Mouse (Mus musculus): ENCODE measurements at regions not wholly inside any gene's neighbourhood (a gene's known extent, or its start where the extent isn't known, plus 50 kb on each side); places are given as distances from the start of the nearest gene placed in this dataset.

DNA sequence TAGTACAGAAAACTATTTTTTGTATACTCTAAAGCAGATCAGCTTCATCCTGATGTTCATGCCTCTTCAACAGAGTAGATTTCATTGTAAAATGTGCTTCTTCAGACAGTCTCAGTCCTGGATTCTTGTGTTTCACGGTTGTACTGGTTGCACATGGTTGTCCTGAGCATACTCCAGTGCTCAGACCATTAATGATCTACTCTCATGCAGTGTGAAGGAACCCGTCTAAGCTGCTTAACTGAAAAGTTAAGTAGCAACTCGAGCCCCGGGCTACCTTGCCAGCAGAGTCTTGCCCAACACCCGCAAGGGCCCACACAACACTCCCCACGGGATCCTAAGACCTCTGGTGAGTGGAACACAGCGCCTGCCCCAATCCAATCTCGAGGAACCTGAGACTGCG lies 380.3 kb upstream of the Fbxo33 start:
- no peak overlapping the region for H3K9ac ChIP-seq (ENCODE audit: low read length)
- H3K4me2 ChIP-seq (replicated peaks; ENCODE audit: low read depth), result no peak overlapping the region
- ATAC-seq (ENCODE audit: low FRiP score, low TSS enrichment) (no peak), DNase-seq (ENCODE audit: low spot score) (no peak)
- no peaks in the 10 kb centered on the region for H3K4me1 ChIP-seq (replicated peaks; ENCODE audit: control insufficient read depth, insufficient read depth)
- H3K36me3 ChIP-seq (ENCODE audit: control insufficient read depth, insufficient read depth, low read length), result no peaks in the 10 kb centered on the region
- no peaks in the 10 kb centered on the region for H3K9me3 ChIP-seq (ENCODE audit: control insufficient read depth, low read length)
- no peak overlapping the region for H3K4me3 ChIP-seq (ENCODE audit: low read depth, low read length)
- no peak overlapping the region for H3K27ac ChIP-seq (replicated peaks)
- no peaks in the 10 kb centered on the region for H3K27me3 ChIP-seq (ENCODE audit: control insufficient read depth, insufficient read depth, low read length)
- 82% methylated on average over 8 of the region's 9 CpGs for WGBS
- no peak for TF ChIP-seq CTCF (IDR thresholded peaks at IDR 0.05; ENCODE audit: low read depth)
- no peak for TF ChIP-seq EP300 (optimal IDR thresholded peaks at IDR 0.05)

DNA sequence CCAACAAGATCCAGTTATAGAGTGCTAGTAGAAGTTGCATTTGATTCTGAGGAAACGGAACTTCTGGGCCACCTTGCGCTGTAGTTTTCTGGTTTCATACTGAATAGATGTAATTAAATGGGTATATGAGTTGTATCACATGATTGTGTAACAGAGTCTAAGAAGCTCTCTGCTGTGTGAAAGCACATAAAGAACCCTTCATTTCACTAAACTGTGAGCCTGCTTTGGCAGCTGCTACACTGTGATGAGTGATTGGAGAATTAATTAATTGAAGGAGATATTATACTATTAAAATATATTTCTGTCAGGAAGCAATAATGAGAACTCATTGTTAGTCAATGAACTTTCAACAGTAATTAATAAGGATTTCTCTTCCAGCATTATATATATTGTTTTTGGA lies 369.8 kb upstream of the Fbxo33 start:
- H3K27ac ChIP-seq (replicated peaks), result no peak overlapping the region
- no peak overlapping the region for H3K9ac ChIP-seq (ENCODE audit: low read length)
- 94% methylated on average over 2 of the region's 2 CpGs for WGBS
- no peaks in the 10 kb centered on the region for H3K36me3 ChIP-seq (ENCODE audit: control insufficient read depth, insufficient read depth, low read length)
- H3K9me3 ChIP-seq (ENCODE audit: control insufficient read depth, low read length), result no peaks in the 10 kb centered on the region
- TF ChIP-seq EP300 (optimal IDR thresholded peaks at IDR 0.05) (no peak), CTCF (IDR thresholded peaks at IDR 0.05; ENCODE audit: low read depth) (no peak)
- no peak overlapping the region for H3K4me2 ChIP-seq (replicated peaks; ENCODE audit: low read depth)
- no peaks in the 10 kb centered on the region for H3K27me3 ChIP-seq (ENCODE audit: control insufficient read depth, insufficient read depth, low read length)
- no peaks in the 10 kb centered on the region for H3K4me1 ChIP-seq (replicated peaks; ENCODE audit: control insufficient read depth, insufficient read depth)
- ATAC-seq (ENCODE audit: low FRiP score, low TSS enrichment) (no peak), DNase-seq (ENCODE audit: low spot score) (no peak)
- no peak overlapping the region for H3K4me3 ChIP-seq (ENCODE audit: low read depth, low read length)

DNA sequence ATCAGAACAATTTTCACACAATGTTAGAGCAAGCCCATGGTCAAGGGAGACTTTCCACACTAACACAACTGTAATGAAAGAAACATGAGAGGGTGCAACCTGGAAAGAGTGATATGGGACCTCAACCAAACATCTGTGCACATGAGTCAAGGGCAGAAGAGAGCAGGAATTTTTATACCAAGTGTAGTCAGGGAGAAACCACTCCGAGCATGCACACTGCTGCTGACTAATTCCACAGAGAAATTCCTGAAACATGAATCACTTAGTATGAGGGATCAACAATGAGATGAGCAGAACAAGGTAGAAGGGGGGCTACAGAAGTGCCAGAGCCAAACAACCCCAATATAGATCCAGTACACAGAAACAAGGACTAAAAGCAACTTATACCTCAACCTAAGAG lies 363.1 kb upstream of the Fbxo33 start:
- Histone ChIP-seq H3K9me3 (ENCODE audit: control insufficient read depth, low read length) (no peaks in the 10 kb centered on the region), H3K4me1 (replicated peaks; ENCODE audit: control insufficient read depth, insufficient read depth) (no peaks in the 10 kb centered on the region), H3K4me2 (replicated peaks; ENCODE audit: low read depth) (no peak overlapping the region), H3K27me3 (ENCODE audit: control insufficient read depth, insufficient read depth, low read length) (no peaks in the 10 kb centered on the region), H3K36me3 (ENCODE audit: control insufficient read depth, insufficient read depth, low read length) (no peaks in the 10 kb centered on the region), H3K9ac (ENCODE audit: low read length) (no peak overlapping the region), H3K27ac (replicated peaks) (no peak overlapping the region), H3K4me3 (ENCODE audit: low read depth, low read length) (no peak overlapping the region)
- DNase-seq (ENCODE audit: low spot score), result no peak
- no peak for TF ChIP-seq EP300 (optimal IDR thresholded peaks at IDR 0.05)
- no peak for TF ChIP-seq CTCF (IDR thresholded peaks at IDR 0.05; ENCODE audit: low read depth)
- ATAC-seq (ENCODE audit: low FRiP score, low TSS enrichment), result no peak
- WGBS, result 30% methylated on average over 1 of the region's 1 CpGs

DNA sequence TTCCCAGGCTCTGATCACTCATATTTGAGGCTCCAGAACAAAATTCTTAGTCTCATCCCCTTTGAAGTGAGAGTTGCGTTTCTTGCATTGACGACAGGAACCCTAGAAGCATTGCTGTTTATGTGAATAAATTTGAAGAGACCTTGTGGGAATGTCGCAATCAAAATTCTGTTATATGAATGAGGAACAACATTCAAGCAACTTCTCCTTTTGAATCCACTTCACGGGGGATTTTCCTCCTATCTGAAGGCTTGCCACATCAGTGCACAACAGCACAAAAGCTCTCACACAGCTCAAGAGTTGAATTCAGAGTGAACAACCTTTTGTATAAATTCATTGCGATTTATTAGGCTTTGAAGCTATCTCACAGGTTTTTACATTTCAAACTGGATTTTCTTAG lies 360.2 kb upstream of the Fbxo33 start:
- Histone ChIP-seq H3K9ac (ENCODE audit: low read length) (no peak overlapping the region), H3K27me3 (ENCODE audit: control insufficient read depth, insufficient read depth, low read length) (no peaks in the 10 kb centered on the region), H3K9me3 (ENCODE audit: control insufficient read depth, low read length) (no peaks in the 10 kb centered on the region), H3K27ac (replicated peaks) (no peak overlapping the region), H3K4me3 (ENCODE audit: low read depth, low read length) (no peak overlapping the region), H3K4me2 (replicated peaks; ENCODE audit: low read depth) (no peak overlapping the region), H3K36me3 (ENCODE audit: control insufficient read depth, insufficient read depth, low read length) (no peaks in the 10 kb centered on the region), H3K4me1 (replicated peaks; ENCODE audit: control insufficient read depth, insufficient read depth) (no peaks in the 10 kb centered on the region)
- 76% methylated on average over 5 of the region's 5 CpGs for WGBS
- no peak for ATAC-seq (ENCODE audit: low FRiP score, low TSS enrichment)
- no peak for TF ChIP-seq EP300 (optimal IDR thresholded peaks at IDR 0.05)
- no peak for TF ChIP-seq CTCF (IDR thresholded peaks at IDR 0.05; ENCODE audit: low read depth)
- DNase-seq (ENCODE audit: low spot score), result no peak

GRCm38 (mm10) chr12:59563960-59564359 lies 344.4 kb upstream of the Fbxo33 start:
- H3K4me2 ChIP-seq (replicated peaks; ENCODE audit: low read depth), result no peak overlapping the region
- DNase-seq (ENCODE audit: low spot score), result no peak

GRCm38 (mm10) chr12:59539788-59540187 lies 320.3 kb upstream of the Fbxo33 start:
- DNase-seq (ENCODE audit: low spot score), result no peak
- 59% methylated on average over 2 of the region's 2 CpGs for WGBS
- Histone ChIP-seq H3K27me3 (ENCODE audit: control insufficient read depth, insufficient read depth, low read length) (no peaks in the 10 kb centered on the region), H3K9me3 (ENCODE audit: control insufficient read depth, low read length) (no peaks in the 10 kb centered on the region), H3K4me1 (replicated peaks; ENCODE audit: control insufficient read depth, insufficient read depth) (no peaks in the 10 kb centered on the region), H3K4me3 (ENCODE audit: low read depth, low read length) (no peak overlapping the region), H3K9ac (ENCODE audit: low read length) (no peak overlapping the region), H3K4me2 (replicated peaks; ENCODE audit: low read depth) (no peak overlapping the region), H3K36me3 (ENCODE audit: control insufficient read depth, insufficient read depth, low read length) (no peaks in the 10 kb centered on the region), H3K27ac (replicated peaks) (no peak overlapping the region)
- no peak for ATAC-seq (ENCODE audit: low FRiP score, low TSS enrichment)
- TF ChIP-seq CTCF (IDR thresholded peaks at IDR 0.05; ENCODE audit: low read depth) (no peak), EP300 (optimal IDR thresholded peaks at IDR 0.05) (no peak)

More at GRCm38 (mm10) chr12:59563960-59564359, 344.4 kb upstream of the Fbxo33 start:
- Histone ChIP-seq H3K9me3 (ENCODE audit: control insufficient read depth, low read length) (no peaks in the 10 kb centered on the region), H3K9ac (ENCODE audit: low read length) (no peak overlapping the region), H3K36me3 (ENCODE audit: control insufficient read depth, insufficient read depth, low read length) (no peaks in the 10 kb centered on the region), H3K27me3 (ENCODE audit: control insufficient read depth, insufficient read depth, low read length) (no peaks in the 10 kb centered on the region), H3K27ac (replicated peaks) (no peak overlapping the region), H3K4me1 (replicated peaks; ENCODE audit: control insufficient read depth, insufficient read depth) (no peaks in the 10 kb centered on the region), H3K4me3 (ENCODE audit: low read depth, low read length) (no peak overlapping the region)
- no peak for ATAC-seq (ENCODE audit: low FRiP score, low TSS enrichment)
- TF ChIP-seq CTCF (IDR thresholded peaks at IDR 0.05; ENCODE audit: low read depth) (no peak), EP300 (optimal IDR thresholded peaks at IDR 0.05) (no peak)
- 83% methylated on average over 3 of the region's 3 CpGs for WGBS
